Mouse (Mus musculus) left cerebral cortex, postnatal 36 days (tissue): ENCODE data around the gene Gm20737. TPM values are rescaled to one million over a fixed set of nuclear protein-coding genes. Genes with fewer than 3 reads are reported as not detected.
"Not testable (repeated sequence)": the region's sequence is repeated elsewhere in the genome, so short reads cannot be mapped to it uniquely, and the experiment has no call there.

Source experiments
- DNase-seq, 2 experiments: peaks; one replicate each; pipeline ENCODE4 v3.0.0; 2021 to 2022; ENCODE audit warnings: low spot score in 2 of 2, mixed read lengths in 1 of 2
- intact Hi-C: fragments of 180-260 bp; cut with DNase I; formaldehyde crosslinking; loops from one replicate; pipeline ENCODE4 v1.15.1; 2025
- total RNA-seq, 2 experiments: library from RNA; stranded (reverse); gene quantifications; 2 replicates each; pipeline ENCODE4 v1.2.3; 2021

The Gm20737 gene
- total RNA-seq: not detected

- DNase-seq, intact Hi-C loops: not testable (repeated sequence)
These were observed at the start of gene Gm20737 for GRCm38 (mm10) chrY:10535942-10536341. Gm20737 (minus strand) TSS chrY:10536042.

- DNase-seq, intact Hi-C loops: not testable (repeated sequence)
These were observed 17.3 kb upstream of the Gm20737 start, which contains the start of gene Gm21775 for GRCm38 (mm10) chrY:10553153-10553552. Gm21775 (plus strand) TSS chrY:10553453.

Other genes starting within 250 kb of the Gm20737 start
- gene Gm20834, start 211.5 kb downstream of the Gm20737 start, total RNA-seq: not detected
- not detected for gene Gm28510, start 123.3 kb downstream of the Gm20737 start, total RNA-seq
- gene Gm21775, start 17.4 kb upstream of the Gm20737 start, total RNA-seq: not detected
- gene Gm21900, start 80.3 kb upstream of the Gm20737 start, total RNA-seq: not detected
- gene Gm20777, start 216.4 kb upstream of the Gm20737 start, total RNA-seq: not detected